Mouse (Mus musculus): ENCODE measurements around the gene Rnf208.

Gene Rnf208

DNA sequence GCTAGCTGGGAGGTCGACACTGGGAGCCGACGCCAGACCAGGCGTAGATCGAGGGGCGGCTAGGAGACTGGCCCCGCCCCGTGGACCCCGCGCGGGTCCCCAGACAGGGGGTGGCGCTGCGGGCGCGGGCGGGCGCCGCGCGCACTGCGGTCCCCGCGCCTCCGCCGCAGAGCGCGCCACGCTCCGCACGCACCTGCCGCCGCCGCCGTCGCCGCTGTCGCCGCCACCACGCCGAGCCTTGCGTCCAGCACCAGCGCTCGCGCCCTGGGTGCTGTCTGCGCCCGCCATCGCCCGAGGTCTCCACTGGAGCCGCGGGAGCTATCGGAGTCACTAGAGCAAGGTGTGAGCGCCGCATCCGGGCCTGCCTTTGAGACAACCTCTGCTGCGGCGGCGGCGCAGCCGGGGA lies at the start of gene Rnf208, which contains the start of gene Cysrt1:
TSS of gene Rnf208 (plus strand) at position 155 of the 406 bp plus-strand sequence.
TSS of gene Cysrt1 (minus strand) at position 352 of the 406 bp plus-strand sequence.
- DNase-seq (ENCODE audit: low spot score in 2 of 2): no peak

DNA sequence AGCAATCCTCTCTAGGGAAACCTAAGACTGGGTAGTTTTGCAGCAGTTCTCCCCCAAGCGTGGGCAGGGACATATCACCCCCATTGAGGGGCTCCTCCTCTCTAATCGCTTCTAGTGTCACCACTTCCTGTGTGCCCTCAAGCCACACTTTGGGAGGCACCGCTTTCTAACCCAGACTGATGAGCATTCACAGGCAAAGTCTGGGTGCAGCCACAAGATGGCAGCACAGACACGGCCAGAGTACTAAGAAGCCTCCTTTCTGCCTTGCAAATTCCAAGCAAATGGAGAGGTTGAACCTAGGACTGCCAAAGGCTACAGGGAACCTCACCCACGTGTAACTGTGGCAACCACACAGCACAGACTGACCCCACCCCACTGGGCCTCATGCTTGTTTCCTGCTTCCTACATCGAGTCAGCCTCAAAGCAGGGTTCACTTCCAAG lies 48.7 kb upstream of the Rnf208 start:
- peak; percentile 69 to 74 for DNase-seq (ENCODE audit: low spot score in 2 of 2)

DNA sequence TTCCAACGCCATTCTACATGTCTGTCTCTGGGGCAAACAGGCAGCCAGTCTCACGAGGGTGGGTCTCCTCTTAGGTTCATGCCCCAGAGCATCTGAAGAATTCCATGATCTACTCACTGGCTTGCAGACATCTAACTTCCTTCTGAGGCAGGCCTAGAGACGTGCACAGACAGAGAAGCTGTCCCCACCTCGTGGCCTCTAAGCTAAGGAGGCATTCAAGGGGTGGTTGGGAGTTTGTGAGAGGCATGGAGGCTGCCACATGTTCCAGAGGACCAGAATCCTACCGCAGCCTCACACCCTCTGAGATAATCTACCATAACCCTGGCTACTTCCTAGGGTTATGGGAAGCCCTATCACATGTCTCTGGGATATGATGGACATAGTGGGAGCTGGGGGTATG lies 48.0 kb upstream of the Rnf208 start:
- no peak for DNase-seq (ENCODE audit: low spot score in 2 of 2)

DNA sequence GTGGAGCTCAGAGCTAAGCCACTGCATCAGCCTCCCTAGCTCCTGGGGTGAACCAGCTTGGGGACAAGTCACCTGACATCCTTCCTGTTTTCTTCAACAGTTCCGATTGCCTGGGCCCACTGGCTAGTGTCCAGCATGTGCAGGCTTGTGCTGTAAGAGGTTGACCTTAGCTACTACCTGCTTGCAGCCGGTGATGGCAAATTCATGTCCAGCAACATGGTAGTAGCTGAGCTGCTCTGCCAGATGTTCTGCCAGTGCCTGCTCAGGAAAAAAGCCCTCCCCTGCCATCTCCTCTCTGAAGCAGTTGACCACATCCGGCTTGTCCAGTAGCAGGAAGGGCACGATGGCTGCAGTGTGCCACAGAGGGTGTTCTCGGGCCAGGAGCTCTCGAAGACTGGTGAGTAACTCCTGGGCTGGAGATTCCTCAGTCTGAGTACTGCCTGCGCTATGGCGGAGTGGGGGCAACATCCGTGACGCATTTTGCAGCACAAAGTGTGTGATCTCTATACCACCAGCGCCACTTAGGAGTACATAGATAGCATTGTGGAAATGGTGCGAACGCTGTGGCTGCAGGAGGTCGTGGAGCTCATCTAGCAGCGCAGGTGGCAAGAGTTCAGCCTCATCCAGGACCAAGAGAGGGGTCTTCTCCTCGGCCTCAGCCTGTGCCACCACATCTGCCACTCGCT lies 47.4 kb upstream of the Rnf208 start:
- DNase-seq (ENCODE audit: low spot score in 2 of 2): no peak

DNA sequence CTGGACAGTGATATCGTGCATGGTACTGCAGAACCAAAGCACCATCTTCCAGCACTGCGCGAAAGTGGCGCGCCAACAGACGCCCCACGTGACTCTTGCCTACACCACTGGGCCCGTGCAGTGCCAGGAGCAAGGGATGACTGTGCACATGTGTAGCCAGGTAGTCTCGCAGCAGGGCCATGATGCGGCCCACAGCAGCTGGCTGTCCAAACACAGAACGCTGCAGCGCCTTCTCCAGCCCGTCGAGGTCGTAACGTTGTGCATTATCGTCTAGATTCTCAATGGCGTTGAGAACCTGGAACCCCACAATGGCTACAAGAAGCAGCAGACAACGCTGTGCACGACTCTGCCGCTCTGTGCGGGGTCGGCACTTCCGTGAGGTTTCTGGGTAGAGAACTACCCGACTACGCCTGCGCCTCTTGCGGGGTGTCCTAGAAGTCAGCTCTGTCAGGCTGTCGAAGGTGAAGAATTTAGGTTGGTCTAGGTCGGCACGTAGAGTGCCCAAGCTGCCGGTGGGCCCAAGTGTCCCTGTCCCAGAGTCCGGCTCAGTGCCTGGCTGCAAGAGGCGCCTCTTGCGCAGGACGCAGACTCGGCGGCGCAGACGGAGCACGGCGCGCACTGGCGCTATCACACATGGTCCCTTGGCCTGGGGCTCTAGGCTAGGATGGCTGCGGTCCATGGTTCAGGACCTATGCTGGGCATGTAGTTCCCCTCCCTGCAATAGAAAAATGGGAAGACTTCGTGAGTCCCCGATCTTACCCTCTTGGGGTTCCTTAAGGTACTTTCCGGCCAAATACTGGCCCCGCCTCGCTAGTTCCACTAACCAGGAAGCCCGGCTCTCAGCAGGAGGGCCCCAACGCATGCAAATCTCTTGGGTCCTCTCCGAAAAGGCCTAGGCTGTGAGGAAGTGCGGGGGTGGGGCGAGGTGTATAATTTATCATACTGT lies 46.6 kb upstream of the Rnf208 start:
- DNase-seq (ENCODE audit: low spot score in 2 of 2): no peak

DNA sequence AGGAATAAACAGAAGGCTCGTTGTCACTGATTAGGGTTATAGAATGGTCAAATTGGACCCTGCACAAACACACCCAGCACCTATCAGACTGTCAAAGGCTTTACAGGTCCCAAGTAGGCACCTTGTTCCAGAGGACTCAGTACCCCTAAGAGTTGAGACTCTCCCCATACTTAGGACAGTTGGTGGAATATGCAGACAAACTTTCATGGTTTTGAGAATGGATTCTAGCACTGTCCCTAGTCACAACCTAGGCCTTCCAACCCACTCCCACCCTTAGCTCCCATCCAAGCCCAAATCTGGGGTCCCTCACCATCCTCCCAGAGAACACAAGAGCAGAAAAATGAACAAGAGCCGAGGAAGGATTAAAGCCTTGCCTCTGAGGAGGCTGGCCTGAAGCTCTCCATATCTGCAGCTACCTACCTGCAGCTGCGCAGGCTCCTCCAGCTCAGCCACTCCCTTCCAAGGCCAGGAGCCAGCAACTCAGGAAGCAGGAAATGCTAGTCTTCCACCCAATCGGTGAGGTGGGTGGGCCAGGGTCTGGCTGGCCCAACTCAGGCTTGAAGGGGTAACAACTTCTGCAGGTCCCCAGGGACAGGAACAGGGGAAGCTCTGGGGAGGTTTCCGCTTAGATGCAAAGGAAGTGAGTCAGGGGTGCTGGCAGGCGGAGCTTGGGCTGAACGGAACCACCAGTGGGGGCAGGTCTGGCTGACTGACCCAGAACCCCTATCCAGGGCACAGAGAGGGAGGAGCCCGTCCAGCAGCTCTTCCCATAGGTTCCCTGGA lies 45.7 kb upstream of the Rnf208 start, which contains the start of gene Tor4a:
TSS of gene Tor4a (minus strand) at position 715 of the 783 bp plus-strand sequence.
- DNase-seq (ENCODE audit: low spot score in 2 of 2): no peak

DNA sequence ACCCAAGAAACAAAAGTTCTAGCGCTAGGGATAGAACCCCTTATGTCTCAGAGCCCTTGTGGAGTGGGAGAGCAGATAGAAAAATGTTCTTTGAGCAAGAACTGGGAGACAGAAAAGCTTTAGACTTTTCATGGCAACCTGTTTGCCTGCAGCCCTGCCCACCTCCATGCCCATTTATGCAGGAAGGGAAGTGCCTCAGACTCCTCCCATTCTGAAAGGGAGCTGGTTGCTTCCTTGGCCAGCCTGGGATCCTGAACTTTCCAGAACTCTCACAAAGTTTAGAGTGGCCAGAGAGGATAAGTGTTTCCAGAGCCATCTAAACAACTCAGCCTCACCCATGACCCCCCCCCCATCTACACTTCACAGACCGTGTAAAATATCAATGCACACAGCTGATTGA lies 44.9 kb upstream of the Rnf208 start:
- DNase-seq (ENCODE audit: low spot score in 2 of 2): no peak

DNA sequence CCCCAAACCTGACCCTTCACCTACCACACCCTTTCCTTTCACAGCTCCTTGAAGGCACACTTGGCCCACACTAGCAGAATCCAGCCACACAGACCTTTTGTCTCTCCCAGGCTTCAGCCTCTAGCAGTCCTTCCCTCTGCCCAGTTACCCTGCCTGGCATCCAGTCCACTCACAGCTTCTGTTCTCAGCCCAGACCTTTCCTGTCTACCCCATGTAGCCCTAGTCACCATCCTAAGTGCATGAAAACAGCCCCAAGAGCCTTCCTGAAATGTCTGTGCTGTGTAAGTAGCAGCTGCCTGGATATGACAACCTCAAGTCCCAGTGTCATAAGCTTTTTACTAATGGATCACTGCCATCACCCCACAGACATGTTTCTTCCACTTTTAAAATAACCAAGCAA lies 44.1 kb upstream of the Rnf208 start:
- DNase-seq (ENCODE audit: low spot score in 2 of 2): no peak

DNA sequence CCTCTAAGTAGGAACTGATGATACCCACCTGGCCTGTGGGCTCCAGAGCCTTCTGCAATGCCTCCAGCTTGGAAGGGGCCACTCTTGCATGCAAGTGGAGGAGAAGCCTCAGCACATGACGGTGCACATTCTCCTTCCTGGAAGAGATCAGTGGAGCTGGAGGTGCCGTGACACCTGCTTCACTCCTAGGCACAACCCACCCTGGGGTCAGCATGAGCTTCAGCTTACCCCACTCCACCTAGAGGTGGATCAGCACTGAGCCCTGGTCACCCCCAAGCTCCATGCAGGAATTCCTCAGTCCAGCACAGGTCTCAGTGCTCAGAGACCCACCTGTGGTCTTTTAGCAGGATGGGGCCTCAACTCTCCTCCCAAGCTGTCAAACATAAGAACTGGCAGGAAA lies 41.4 kb upstream of the Rnf208 start:
- no peak for DNase-seq (ENCODE audit: low spot score in 2 of 2)

DNA sequence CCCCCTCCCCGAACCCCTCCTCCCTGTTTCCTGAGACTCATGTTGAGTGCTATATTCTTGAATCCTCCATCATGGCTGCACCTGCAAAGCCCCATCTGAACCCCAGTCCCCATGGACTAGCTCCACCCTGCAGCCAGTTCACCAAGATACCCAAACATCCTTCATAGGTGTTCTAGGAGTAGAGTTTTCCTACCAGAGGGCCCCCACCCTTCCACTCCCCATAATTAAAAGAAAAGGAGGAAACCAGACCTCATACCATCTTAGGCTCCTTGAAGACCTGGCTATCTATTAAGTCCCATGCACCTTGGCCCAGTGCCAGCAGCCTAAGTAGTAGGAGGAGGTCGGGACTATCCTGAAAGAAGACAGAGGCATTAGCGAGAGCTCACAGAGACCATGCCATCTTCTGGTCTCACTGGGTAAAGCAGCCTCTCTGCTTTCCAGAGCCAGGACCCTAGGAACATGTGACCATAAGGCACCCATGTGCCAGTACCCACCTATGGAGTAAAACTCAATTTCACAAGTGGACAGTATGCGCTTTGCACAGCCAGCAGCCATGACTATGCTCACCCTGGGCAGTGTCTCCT lies 38.3 kb upstream of the Rnf208 start:
- DNase-seq (ENCODE audit: low spot score in 2 of 2): no peak

DNA sequence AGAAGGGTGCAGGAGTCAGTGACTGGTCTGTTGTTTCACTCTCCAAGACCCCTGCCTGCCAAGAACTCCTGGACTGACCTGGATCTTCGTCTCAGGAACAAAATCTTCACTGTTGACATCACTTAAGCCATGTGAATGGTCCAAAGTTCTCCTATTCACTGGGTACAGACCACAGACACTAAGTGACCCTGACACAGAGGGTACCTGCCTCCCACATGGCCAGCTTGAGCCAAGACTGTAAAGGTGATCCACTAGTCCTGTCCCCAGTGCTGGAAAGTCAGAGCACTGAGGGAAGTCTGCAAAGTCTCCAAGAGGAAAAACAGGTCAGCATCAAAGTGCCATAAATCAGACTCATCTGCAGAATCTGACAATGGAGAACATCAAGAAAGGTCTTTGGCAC lies 34.5 kb upstream of the Rnf208 start:
- no peak for DNase-seq (ENCODE audit: low spot score in 2 of 2)

DNA sequence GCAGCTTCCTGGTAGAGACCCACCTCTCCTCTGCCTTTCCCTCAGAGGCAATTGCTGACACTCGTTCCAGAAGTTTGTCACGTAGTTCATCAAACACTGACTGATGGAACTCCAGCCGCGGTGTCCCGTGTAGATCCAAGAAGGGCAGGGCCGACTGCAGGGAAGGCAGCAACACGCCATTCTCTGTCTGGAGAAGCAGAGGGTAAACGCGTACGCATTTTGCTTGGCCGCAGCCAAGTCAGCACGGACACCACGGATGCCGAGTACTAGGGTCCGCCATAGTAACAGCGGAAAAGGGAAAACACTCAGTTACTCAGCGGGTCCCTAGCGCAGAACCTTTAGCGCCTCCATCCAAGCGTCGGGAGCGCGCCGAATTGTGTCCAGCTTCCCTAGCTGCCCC lies 31.4 kb upstream of the Rnf208 start:
- no peak for DNase-seq (ENCODE audit: low spot score in 2 of 2)

DNA sequence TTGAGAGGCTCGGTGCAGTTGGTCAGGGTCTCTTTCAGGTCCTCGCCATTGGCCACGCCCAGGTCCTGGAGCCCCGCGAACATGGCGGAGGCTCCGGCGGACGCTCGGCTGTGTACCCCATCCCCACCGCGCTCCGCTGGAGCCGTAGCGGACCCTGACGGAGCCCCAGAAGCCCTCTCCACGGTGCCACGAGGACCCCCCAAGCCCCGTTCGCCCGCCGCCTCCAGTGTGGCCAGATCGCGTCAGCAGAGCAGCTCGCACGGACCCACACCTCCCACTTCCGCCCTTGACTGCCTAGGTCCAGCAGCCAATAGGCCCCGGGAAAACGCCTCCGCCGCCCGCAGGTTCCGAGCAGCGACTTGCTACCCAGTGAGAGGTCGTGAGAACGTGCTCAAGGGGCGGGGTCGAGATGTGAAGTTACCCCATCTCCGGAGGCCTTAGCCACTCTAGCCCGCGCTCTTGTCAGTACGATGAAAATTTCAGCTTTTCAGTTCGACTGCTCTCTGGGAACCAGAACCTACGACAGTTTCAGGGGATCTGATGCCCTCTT lies 30.9 kb upstream of the Rnf208 start, which contains the start of gene Nelfb:
TSS of gene Nelfb (minus strand) at position 369 of the 550 bp plus-strand sequence.
- DNase-seq (ENCODE audit: low spot score in 2 of 2): peak; percentile 75 to 80

DNA sequence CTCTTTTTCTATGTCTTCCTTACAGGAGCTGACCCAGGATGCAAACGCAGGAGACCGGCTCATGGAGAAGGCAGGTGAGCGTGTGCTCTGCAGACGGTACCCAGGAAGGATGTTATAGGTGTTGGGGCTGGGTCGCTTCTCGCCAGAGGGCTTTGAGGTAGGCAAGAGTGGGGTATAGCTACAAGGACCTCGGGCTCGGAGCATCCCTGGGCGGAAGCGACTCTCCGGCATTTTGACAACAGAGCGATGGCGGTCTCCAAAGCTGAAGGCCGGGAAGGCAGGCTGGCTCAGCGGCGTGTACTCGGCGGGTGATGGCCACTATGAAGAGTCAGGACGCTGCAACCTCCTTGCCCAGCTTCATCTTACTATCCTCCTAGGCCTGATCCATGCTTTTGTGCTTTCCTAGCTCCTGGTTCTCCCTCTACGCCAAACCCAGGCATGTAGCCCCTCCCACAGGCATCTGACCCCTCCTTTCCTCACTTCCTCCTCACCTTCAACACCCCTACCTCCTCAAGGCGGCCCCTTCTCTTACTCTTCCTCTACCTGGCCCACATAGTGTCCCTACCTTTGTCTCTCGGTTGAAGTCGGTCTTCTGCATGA lies 28.7 kb upstream of the Rnf208 start:
- DNase-seq (ENCODE audit: low spot score in 2 of 2): no peak

DNA sequence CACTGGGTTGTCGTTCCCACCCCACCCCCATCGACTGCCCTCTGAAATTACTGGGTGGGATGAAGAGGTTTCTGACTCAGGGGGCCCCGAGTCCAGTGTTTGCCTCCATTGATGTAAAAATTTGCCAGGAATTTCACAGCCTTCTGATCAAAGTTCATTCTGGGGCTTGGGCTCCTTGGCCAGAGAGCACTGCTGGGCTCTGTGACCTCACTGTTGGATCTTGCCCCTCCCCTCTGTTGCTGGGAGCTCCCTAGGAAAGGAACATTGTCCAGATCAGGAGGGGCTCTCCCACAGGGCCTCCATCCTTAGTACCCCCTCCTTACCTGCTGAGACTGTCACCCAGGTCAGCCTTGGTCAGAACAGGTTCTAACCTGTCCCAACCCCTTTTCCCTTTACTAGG lies 27.6 kb upstream of the Rnf208 start, which contains the start of gene Stpg3:
TSS of gene Stpg3 (minus strand) at position 194 of the 400 bp plus-strand sequence.
- no peak for DNase-seq (ENCODE audit: low spot score in 2 of 2)

DNA sequence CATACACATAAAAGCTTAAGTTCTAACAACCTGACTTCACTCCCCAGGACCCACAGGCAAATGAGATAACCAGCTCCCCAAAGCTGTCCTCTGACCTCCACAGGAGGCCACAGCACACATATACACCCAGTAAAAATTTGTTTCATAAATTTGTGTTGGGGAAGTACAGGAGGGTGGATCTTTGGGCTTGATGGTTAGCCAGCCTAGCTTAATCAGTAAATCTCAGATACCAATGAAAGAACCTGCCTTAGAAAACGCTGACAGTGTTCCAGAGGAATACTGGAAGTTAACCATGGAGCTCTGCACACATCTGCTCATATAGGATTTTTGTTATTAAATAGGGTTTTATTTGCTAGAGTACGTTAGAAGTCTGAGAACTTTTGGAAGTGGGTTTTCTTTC lies 24.4 kb upstream of the Rnf208 start:
- DNase-seq (ENCODE audit: low spot score in 2 of 2): no peak

DNA sequence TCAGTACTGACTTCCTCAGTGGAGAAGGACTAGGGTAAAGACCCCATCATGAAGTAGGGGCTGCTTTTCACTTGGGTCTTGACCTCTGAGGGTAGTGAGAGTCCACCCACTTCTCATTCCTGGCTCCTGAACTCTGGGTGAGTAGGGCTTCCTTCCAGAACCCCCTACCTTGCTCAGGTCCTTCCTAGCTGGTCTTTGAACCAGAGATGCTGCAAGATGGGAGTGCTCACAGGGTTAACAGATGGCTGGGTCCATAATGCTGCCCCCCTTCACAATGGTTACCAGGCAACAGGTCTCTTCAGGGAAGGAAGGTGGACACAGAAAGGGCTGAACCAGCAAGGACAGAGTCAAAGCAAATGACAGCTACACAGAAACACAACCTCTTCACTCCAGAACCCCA lies 23.6 kb upstream of the Rnf208 start, which contains the start of gene Fam166a:
TSS of gene Fam166a (plus strand) at position 301 of the 400 bp plus-strand sequence.
- DNase-seq (ENCODE audit: low spot score in 2 of 2): no peak

DNA sequence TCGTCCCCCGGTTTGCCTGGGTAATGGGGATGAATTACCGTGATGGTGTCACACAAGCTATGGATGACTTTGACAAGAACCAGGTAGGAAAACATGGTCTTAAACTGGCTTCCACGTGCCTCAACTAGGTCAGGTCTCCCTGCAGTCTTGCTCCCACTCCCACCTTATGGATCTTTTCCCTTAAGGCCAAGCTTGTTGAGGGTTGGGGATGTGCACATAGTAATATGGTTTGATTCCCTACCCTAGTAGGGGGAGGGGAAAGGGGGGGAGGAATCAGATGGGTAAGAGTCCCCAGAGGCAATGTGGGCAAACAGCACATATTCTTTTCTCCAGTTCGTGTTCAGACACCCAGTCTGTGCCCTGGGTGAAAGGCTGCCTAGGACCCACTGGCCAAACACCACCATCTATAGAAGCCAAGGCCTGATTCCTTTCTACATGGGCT lies 20.7 kb upstream of the Rnf208 start:
- no peak for DNase-seq (ENCODE audit: low spot score in 2 of 2)

DNA sequence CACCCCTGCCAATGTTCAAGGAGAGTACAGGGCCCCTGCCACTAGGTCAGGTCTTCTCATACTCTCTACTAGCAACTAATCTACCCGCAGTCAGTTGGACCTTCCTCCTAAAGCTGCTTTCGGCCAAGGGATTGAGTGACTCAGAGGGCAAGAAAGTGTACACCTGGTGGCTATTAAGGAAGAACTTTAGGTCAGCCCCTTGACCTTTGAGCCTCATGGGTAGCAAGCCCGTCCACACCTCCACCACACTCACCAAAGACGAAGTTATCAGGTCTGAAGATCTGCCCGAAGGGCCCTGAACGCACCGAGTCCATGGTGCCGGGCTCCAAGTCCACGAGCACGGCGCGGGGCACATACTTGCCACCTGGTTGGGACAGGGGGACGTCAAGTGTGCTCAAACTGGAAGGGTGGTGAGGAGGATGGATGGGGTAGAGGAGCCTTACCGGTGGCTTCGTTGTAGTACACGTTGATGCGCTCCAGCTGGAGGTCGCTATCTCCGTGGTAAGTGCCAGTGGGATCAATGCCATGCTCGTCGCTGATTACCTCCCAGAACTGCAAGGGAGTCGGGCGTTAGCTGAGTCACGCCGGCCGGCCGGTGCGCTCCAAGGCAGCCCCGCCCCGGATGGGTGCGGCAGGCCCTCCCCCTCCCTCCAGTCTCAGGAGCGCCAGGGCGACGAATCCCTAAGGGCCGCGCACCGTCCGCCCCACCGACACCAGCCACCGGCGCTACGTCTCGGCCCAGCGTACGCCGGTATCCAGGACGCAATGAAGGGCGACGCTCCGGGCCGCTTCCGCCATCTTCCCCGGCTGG lies 18.2 kb upstream of the Rnf208 start:
- DNase-seq (ENCODE audit: low spot score in 2 of 2): peak; percentile 70 to 74

DNA sequence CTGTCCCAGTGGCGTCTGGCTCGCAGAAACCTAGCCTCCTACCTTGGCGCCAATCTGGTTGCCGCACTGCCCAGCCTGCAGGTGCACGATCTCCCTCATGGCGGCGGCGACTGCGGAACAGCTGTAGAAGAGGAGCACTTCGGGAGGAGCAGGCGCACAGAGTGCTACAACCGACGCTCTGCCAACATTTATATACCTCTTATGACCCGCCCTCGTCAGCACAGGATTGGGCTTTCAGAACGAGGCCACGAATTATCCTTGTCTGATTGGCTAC lies 17.6 kb upstream of the Rnf208 start, which contains the start of gene Tubb4b:
TSS of gene Tubb4b (minus strand) at position 211 of the 274 bp plus-strand sequence.
- no peak for DNase-seq (ENCODE audit: low spot score in 2 of 2)
